Mouse (Mus musculus) megakaryocyte, adult 5-6 weeks (primary cell): ENCODE results near the gene Shisa9. TPM values are rescaled to one million over a fixed set of nuclear protein-coding genes. Genes with fewer than 3 reads are reported as not detected.

ENCODE experiments used
- ATAC-seq: 2 replicates; pipeline ENCODE4 v1.8.0; 2016; ENCODE audit warnings: mild to moderate bottlenecking, inconsistent platforms; ENCODE audit not compliant: poor library complexity, severe bottlenecking
- total RNA-seq, 2 experiments: library from RNA; stranded (forward) in 1 of 2; stranded (reverse) in 1 of 2; fragments of 153-499, 151-499 nt in 1 of 2; fragments of 221-1000, 200-1000 nt in 1 of 2; gene quantifications; 2 replicates each; pipeline versions ENCODE4 v1.2.3 to v1.2.4; 2015 to 2017

The Shisa9 gene
- total RNA-seq, 2 experiments from 2014 or later, result not detected

DNA sequence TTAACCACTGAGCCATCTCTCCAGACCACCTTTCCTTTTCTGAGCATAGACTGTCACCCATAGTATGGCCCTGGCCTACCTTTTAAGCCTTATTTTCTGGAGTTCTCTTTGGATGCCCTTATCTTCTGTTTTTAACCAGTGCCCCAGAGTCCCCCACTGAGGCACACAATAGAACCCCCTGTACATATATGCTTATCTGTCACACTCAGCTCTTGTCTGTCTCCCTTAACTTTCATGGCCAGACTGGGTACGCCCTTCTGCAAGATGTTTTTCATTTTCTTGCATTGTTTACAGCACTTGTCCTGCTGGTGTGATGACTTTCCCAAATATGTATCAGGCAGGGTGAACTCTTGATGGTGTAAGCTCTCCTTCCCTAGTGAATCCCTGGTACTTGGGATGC is 68.1 kb downstream of the Shisa9 start:
- no peak for ATAC-seq

DNA sequence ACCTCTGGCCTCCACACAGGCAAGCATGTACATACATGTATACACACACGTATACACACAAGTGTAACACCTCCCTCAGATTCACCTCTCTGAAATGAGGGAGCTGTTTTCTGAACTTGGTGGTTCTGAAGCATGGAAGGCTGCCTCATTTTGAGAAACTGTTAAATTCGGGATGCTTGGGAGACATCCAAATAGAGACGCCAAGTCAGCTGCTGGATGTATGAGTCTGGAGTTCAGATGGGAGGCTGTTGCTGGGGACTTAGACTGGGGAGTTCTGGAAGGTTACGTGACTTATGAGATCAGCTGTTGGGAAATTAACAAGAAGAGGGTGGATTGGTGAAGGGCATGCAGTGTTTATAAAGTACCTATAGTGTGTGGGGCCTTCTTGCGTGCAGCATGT is 88.7 kb downstream of the Shisa9 start:
- ATAC-seq, result no peak

DNA sequence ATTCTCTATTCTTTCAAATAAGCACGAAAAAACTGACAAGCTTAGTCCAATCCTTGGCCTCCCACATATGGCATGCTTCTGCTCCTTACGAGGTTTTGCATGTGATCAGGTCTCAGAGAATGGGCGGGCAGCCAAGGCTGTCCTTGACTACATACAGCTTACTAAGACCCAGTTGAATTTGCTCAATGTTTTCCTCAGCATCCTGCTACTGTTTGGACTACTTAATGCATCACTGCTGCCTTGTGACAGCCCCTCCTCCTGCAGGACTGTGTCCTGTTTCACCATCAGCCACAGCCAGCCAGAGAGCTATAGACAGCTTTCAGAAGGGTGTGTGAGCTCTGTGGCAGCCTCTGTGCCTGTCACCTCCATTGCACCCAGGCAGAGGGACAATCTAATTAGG is 92.4 kb downstream of the Shisa9 start:
- no peak for ATAC-seq

DNA sequence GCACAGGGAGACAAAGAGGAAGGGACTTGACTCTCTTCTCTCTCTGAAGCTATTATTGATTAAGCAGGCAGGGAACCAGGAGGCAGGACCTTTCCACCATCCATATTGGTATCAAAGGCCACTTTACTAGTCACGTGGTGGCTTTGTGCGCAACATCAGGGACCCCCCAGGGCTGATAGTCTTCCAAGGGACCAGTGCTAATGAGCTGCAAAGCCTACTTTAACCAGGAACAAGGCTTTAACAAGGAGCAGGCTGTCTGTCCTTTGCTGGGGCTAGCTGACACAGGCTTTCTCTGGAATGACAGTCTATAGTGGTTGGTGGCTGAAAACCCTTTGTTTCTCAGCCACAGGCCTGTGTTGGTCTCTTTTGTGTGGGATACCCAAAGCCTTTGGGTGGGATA is 92.8 kb downstream of the Shisa9 start:
- ATAC-seq, result no peak

DNA sequence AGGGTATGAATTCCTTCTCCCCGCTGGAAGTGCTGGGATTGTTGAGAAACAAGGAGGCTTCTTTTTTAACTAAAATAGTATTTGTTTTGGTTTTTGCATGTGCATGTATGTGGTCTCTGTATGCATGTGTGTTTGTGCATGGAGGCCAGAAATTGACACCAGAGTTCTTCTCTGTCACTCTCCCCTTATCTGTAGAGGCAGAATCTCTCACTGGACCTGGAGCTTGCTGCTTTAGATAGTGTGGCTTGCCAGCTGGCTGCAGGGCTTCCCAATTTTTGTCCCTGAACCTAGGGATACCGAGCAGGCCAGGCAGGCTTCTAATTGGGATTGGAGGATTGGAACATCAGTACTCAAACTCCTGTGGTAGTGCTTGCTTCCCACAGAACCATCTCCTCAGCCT is 99.2 kb downstream of the Shisa9 start:
- ATAC-seq, result no peak

DNA sequence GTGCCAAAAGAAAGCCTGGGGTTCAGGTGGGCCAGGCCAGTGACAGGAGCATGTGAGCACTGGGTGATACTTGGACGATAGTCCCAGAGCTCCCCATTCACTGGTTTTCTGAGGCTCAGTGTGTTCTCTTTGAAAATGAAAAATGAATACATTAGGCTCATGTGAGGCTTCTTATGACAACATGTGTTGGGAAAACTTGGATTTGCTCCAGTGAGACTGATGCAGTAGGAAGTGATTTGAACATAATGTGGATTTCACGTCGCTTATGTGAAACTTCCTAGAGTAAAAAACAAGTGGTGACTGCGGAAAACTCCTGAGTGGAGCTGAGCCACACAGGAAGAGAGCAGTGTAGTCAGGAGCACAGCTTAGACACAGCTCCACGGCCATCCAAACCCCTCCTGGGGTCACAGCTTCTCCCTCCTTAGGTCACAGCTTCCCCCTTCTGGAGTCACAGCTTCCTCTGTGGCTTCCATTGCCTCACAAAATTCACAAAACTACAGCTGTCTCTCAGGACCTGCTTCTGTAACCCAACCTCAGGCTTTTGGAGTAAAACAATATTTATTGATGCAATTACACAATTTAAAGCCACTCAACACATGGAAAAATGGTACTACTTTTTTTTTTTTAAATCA is 106.8 kb downstream of the Shisa9 start:
- peak; percentile 77 for ATAC-seq

DNA sequence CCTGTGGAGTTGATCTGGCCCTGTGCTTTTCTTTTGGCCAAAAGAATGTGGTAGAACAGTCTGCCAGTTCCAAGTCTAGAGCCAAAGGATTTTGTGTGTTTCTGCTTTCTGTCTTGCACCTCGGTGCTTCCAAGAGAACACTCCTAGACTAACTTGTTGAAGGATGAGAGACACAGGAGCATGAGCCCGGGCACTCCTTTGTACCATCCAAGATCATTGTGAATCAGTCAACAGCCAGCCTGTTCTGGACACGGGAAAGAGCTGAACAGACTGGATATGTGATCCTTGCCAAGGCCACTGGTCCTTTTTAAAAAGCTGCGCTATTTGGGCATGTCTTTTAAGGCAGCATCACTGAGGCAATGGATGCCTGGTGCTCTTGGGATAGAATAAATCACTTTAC is 109.3 kb downstream of the Shisa9 start:
- no peak for ATAC-seq

DNA sequence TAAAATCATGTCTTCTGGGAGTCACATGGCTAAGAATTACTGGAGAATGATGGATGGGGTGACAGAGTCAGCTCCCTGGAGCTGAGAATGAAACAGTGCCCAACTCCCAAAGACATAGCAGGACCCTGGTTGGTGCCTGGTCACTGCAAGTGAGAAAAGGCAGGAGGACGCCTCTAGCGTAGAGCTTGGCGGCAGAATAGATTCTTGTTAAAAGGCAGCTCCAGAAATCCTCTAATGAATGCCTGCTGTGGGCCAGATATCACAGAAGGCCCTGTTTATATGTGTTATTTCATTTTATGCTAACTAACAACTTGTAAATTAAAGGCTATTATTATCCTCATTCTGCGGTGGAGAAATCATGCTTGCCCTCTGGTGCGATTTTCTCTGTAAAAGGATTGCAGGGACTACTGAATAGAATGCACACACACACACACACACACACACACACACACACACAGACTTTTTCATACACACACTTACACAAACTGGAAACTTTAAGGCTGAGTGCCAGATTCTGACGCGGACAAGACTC is 110.9 kb downstream of the Shisa9 start:
- no peak for ATAC-seq

DNA sequence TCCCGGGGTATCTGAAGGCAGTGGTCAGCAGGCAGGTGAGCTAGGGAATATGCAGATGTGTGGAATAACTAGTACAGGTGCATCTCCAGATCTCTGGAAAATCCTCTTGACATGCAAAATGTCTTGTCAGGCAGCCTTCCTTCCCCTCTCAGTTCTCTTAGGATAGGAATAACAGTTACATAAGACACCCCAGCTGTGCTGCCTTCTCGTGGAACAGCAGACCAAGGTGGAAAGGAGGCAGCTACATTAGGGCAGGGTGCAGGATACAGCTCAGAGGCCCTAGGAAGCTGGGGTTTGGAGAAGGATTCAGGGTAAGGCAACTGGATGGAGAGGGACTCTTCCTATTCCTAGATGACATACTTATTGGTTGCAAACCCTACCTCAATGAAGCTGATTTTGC is 111.5 kb downstream of the Shisa9 start:
- ATAC-seq, result no peak

DNA sequence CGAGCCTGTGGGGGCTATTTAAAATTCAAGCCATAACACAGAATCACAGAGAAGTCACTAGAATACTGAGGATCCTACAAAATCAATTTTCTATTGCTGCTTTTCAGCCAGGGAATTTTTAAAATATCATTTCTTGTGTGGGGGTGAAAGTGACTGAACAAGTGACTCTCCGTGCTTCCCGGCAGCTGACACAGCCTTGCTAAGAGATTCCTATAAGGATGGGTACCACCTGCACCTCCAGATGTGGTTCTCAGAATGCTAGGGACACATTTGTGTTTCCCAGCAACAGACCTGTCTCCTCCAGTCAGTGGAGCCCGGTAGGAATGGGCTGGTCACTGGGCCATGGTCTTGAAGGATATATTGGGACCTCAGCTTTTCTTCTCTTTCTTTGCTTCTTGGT is 124.5 kb downstream of the Shisa9 start:
- no peak for ATAC-seq

DNA sequence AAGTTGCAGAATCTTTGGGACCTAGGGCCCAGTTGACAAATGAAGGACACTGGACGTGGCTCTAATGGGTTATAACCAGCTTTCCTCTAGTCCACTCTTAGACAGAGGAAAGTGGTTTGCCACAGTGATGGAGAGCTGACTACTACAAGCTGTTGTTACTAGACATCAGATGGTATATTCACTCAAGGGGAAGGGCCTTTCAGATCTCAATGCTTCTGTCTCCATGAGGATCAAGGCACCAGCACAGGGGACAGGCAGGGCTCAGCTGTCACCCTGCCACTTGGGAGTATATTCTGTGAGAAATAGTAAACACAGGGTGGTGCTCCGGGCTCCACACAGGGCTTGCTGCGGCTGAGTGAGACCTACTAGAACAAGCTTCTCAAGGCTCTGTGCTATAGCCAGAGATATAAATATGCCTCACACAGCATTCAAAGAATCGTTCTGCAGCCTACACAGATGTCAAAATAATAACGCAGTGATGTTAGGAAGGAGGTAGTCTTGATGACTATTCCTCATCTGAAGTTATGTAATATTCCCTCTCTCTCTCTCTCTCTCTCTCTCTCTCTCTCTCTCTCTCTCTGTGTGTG is 127.0 kb downstream of the Shisa9 start:
- no peak for ATAC-seq

DNA sequence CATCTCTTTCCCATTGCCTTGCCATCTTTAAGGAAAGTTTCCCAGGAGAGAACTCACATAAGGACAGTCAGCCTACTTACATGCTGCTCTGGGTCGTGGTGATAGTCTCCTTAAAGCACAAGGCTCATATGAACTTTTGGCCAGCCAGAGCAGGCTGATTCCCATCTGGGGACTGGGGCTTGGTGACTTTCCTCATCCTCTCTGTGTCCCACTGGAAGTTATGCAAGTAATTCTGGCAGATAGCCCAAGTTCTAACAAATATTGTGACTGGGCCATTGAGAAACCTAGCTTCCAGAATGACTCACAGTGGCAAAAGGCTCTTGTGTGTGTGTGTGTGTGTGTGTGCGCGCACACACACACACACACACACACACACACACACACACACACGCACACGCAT is 130.5 kb downstream of the Shisa9 start:
- ATAC-seq, result no peak

DNA sequence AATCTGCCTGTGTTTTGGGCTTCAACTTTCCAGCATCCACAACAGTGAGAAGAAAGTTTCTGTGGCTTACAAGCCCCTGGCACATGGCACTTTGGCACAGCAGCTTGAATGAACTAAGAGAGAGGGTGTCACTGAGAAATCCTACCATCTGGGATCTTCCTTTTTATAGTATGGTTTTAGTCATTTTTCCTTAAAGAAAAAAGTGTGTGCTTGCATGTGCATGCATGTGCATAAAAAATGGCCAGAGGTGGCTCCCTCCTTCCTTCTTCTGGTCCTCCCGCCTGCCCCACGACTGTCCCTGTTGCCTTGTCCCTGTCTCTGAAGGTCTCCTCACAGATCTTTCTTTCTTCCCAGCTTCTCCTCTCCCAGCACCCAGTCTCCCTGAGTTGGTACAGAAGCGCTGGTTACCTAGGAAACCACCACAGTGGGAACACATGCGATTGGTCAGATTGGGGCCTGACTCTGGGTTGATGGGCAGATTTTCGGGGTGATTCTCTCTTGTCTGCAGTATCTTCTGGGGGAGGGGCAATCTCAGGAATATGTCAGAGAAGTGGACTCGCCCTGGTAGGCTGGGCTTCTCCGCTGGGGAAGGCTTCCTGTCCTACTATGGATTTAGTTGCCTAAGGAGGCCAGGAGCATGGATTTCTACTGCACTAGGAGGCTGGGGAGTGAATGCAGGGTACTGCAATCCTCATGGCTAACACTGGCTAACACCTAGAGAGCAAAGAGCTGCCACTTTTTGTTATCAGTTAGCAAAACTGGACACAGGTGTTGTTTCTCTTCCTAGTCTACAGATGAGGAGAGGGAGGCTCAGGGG is 131.3 kb downstream of the Shisa9 start:
- ATAC-seq, result no peak

DNA sequence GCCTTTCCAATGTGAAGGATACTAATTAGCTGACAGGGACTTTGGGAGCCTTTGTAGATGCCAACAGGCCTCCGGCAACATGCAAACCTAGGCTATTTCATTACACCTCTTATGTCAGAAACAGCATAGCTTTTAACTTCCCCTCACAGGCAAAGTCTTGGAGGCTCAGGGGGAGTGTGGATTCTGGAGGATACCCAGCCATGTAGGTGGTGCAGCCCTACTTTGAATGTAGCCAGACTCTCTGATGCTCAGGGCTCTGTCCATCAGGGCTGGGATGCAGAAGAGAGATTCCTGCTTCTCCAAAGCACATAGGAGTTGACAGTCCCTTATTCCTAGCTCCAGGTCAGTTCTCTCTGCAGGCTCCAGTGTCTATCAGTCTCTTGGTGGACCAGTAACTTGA is 133.0 kb downstream of the Shisa9 start:
- no peak for ATAC-seq

DNA sequence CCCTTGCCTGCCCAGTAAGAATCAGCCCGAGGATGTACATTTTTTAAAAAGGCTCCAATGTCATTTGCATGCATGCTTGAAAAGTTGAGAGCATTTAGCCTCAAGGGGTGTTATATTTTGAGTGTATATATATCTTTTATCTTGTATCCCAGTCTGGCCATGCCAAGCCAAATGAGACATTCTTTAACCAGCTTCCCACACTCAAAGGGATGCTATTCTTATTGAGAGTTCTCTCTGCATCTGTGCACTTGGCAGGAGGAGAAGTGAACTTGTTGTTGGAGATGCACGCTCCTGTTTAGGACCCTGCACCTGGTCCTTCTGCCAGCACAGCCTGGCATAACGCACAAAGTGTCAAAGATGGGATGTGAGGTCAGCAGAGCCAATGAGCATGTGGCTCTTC is 135.6 kb downstream of the Shisa9 start:
- ATAC-seq, result no peak

DNA sequence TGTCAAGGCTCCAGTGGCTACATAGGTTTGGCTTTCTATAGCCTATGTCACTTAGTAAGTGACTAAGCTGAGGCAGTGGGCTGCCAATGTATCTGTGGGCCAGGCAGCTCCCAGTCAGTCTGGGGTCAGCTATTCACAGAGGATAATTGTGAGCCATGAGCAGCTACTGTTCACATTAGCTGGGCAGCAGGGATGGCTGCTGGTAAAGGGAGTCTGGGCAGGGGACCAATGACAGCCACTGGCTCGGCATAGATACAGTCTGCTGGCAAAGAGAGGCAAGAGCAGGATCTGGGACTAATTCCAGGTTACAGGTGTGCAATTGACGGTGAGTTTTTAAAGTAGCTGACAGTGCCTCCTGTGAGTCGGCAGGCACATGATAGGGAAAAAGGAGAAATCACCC is 145.9 kb downstream of the Shisa9 start:
- ATAC-seq, result no peak

DNA sequence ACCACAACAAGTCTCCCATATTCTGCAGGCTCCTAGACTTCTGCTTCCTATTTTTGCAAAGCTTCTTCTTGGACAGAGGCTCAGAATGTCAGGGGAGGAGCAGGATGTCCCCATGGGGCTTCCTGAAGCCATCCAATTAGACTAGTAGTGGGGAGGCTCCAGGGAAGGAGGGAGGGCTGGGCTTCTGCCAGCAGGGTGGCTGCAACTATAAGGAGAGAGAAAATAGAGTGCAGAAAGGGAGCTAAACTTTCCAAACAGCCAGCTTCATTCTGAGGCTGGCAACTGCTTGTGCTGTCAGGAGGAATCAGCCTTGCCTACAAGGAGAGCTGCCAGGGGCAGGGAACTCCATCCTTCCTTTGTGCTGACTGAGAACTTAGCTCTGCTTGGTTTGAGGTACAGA is 162.8 kb downstream of the Shisa9 start:
- ATAC-seq, result no peak

DNA sequence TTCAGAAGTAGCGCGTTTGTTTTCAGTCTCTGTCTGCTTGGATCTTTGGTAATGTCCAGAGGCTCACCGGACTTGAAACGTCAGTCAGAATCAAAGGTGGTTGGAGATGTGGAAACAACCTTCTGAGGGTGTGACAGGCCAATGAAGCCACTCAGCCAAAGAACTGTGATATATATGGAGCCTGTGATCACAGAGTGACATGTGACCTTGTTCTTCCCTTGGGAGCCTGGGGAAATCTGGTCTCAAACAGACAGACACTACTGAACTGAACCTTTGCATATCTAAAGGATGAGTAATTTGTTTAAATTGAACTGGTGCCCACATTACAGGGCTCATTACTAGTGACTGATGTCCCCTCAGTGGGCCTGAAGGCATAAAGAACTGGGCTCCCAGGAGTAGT is 168.1 kb downstream of the Shisa9 start:
- no peak for ATAC-seq

DNA sequence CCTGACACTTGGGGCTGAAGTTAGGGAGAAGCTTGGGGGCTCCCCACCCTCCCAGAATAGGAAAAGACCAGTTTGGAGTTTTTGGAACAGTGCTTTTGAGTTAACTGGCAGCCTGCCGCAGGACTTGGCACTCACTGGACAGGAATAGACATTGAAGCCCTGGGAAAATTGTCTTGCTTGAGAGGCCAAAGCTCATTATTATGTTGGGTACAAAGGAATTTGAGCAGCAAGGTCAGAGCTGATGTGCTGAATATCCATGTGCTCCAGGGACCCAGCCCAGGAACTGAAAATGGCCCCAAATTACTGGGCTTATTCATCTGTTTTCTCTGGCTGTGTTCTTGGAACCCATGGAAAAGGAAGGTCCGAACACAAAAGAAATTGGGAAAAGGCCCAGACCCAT is 170.6 kb downstream of the Shisa9 start:
- no peak for ATAC-seq

DNA sequence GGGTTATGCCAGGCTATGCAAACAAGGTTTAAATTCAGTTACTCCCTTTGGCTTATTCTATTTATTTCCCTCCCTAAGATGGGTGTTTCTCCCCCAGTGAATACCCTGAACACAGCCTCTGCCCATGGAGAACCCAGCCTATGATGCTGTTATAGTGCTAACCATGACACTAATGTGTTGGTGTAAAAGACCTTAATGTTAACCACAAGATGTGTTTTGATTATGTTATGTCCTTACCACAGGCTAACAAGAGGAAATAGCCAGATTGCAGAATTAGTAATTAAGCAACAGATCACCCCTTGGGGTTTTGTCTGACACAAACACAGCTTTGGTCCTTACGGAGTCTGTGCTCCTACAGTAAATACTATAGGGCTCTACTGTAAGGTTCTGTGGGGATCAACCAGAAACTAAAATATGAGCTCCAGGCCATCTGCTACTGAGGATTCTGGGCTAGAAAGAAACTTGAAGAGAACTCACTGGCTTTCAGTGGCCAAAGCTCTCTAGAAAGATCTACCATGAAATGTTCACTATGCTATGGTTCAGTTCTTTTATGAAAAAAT is 189.6 kb downstream of the Shisa9 start:
- no peak for ATAC-seq

DNA sequence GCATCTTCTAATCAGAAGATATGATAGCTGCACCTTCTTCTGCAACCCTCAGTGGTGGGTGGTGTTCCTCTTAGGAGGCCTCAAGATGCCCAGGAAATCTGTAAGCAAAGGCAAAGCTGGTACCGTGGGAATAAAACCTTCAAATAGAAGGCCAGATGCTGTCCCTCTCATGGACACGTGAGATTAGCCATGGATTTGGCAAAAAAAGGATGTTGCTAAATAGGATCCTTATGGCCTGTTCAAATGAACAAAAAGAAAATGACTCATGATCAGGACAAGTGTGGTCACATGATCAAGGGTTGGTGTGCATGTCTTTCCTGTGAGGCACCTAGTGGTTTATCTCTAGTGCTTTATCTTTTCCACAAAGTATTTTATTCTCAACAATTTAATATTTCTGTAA is 194.1 kb downstream of the Shisa9 start:
- ATAC-seq, result no peak

DNA sequence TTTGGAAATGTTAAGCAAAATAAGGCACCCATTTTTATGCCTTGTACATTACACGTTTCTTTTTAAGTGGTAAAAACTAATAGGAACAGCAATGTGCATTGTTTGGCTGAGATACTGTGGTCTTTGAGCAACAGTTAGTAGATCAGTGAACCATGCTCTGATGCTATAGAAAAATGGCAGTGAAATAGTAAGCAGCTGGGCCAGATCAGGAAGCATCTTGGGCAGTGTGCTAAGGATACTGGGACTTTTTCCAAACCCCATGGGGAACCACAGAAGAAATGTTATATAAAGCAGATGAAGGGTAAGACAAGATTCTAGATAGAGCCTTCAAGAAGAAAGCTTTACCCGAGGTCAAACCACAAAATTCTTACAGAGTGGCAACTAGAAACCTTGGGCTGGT is 205.8 kb downstream of the Shisa9 start:
- ATAC-seq, result no peak
